Mouse (Mus musculus) kidney, adult 2 months (tissue): ENCODE results near the gene Ezh2.

ENCODE experiments used
- CTCF ChIP-seq: fragments of 200-500 bp; conservative IDR thresholded peaks from 2 replicates; pipeline ENCODE4 v1.5.1; 2011; ENCODE audit warnings: low read depth, mild to moderate bottlenecking, control low read depth, low read length, moderate library complexity, mixed read lengths; ENCODE audit not compliant: insufficient read depth, insufficient read length
- POLR2A ChIP-seq: fragments of 200-500 bp; IDR thresholded peaks from one replicate; pipeline ENCODE4 v1.6.1; 2011; ENCODE audit warnings: low read depth, low read length, control low read depth

- TF ChIP-seq CTCF (no peak), POLR2A (no peak)
These were observed 22.3 kb downstream of the Ezh2 start for GRCm38 (mm10) chr6:47572887-47573286.
